Mouse (Mus musculus) liver, adult 2 months (tissue): ENCODE data around the gene Cd28. TPM values are rescaled to one million over a fixed set of nuclear protein-coding genes. Genes with fewer than 3 reads are reported as not detected.

Source experiments
- DNase-seq: peaks from one replicate; pipeline ENCODE4 v3.0.0-alpha.2; 2011; ENCODE audit warnings: low read depth, low spot score; ENCODE audit errors: extremely low read depth
- H3K27ac ChIP-seq: fragments of 200-500 bp; replicated peaks from 2 replicates; pipeline ENCODE4 v1.5.1; 2012; ENCODE audit warnings: low read depth, mild to moderate bottlenecking, control low read depth, inconsistent platforms, low read length; ENCODE audit not compliant: insufficient read depth
- H3K27me3 ChIP-seq: fragments of 200-500 bp; 2 replicates; pipeline ENCODE4 v1.6.1; 2012; ENCODE audit warnings: mild to moderate bottlenecking, moderate library complexity, low read length, inconsistent platforms; ENCODE audit not compliant: control insufficient read depth, insufficient read depth
- H3K36me3 ChIP-seq: fragments of 200-500 bp; 2 replicates; pipeline ENCODE4 v1.6.1; 2012; ENCODE audit warnings: low read length, inconsistent platforms; ENCODE audit not compliant: control insufficient read depth, insufficient read depth
- H3K4me1 ChIP-seq: fragments of 200-500 bp; 2 replicates; pipeline ENCODE4 v1.6.1; 2011; ENCODE audit warnings: low read length; ENCODE audit not compliant: control insufficient read depth, insufficient read depth
- H3K4me3 ChIP-seq: fragments of 200-500 bp; 2 replicates; pipeline ENCODE4 v1.5.1; 2011; ENCODE audit warnings: low read depth, mild to moderate bottlenecking, control low read depth, low read length, moderate library complexity; ENCODE audit not compliant: insufficient read depth
- H3K79me2 ChIP-seq: fragments of 200-500 bp; 2 replicates; pipeline ENCODE4 v1.6.1; 2012; ENCODE audit warnings: inconsistent platforms, mild to moderate bottlenecking, low read length, moderate library complexity; ENCODE audit not compliant: control insufficient read depth, insufficient read depth
- H3K9ac ChIP-seq: fragments of 200-500 bp; 2 replicates; pipeline ENCODE4 v1.6.1; 2012; ENCODE audit warnings: low read depth, mild to moderate bottlenecking, control low read depth, inconsistent platforms, low read length
- CTCF ChIP-seq: fragments of 200-500 bp; IDR thresholded peaks from 2 replicates; pipeline ENCODE4 v1.5.1; 2011; ENCODE audit warnings: low read depth, low read length, control low read depth
- POLR2A ChIP-seq: fragments of 200-500 bp; IDR thresholded peaks from 2 replicates; pipeline ENCODE4 v1.6.1; 2011; ENCODE audit warnings: low read length, control low read depth; ENCODE audit not compliant: insufficient read depth; ENCODE audit errors: extremely low read depth
- WGBS: fragments of 180-500 bp; shearing (Covaris S2); methylation state at CpG from one replicate; pipeline ENCODE4 v1.1.7; 2018; 5-methylcytosine and 5-hydroxymethylcytosine counted together
- polyA plus RNA-seq: library from polyadenylated mRNA; depleted of rRNA; stranded (reverse); fragments of >200 nt; gene quantifications from 2 replicates; pipeline ENCODE4 v1.2.3, GENCODE M21; 2012
- total RNA-seq: library from RNA; depleted of rRNA; stranded (reverse); fragments of >200 nt; gene quantifications from 2 replicates; pipeline ENCODE4 v1.2.3, GENCODE M21; 2014

Cd28 gene
- total and polyA plus RNA-seq, 2 experiments, result 0.06 to 0.28 TPM

- TF ChIP-seq CTCF (no peak), POLR2A (no peak)
- no peak overlapping the region for H3K9ac ChIP-seq
- 94% methylated on average over 2 of the region's 2 CpGs for WGBS
Measured at GRCm38 (mm10) chr1:60731940-60732339, 15.3 kb downstream of the Cd28 start.

GRCm38 (mm10) chr1:60735072-60735907 is 18.7 kb downstream of the Cd28 start:
- Histone ChIP-seq H3K27ac (peak overlapping the region; percentile 54), H3K9ac (no peak overlapping the region), H3K4me3 (no peak overlapping the region), H3K4me1 (no peaks in the 10 kb centered on the region), H3K36me3 (no peaks in the 10 kb centered on the region), H3K79me2 (no peaks in the 10 kb centered on the region), H3K27me3 (no peaks in the 10 kb centered on the region)
- TF ChIP-seq POLR2A (no peak), CTCF (no peak)
- peak; percentile 60 for DNase-seq
- WGBS, result 70% methylated on average over 12 of the region's 12 CpGs

More at GRCm38 (mm10) chr1:60731940-60732339, 15.3 kb downstream of the Cd28 start:
- Histone ChIP-seq H3K79me2 (no peaks in the 10 kb centered on the region), H3K27me3 (no peaks in the 10 kb centered on the region), H3K4me1 (no peaks in the 10 kb centered on the region), H3K27ac (no peak overlapping the region), H3K4me3 (no peak overlapping the region), H3K36me3 (no peaks in the 10 kb centered on the region)
- no peak for DNase-seq

- H3K27ac ChIP-seq, result peak overlapping the region; percentile 54
- H3K4me3 ChIP-seq, result no peak overlapping the region
- WGBS, result 76% methylated on average over 7 of the region's 7 CpGs
- H3K79me2 ChIP-seq, result no peaks in the 10 kb centered on the region
- DNase-seq, result no peak
- H3K9ac ChIP-seq, result no peak overlapping the region
- H3K4me1 ChIP-seq, result no peaks in the 10 kb centered on the region
- no peak for TF ChIP-seq CTCF
- no peak for TF ChIP-seq POLR2A
- no peaks in the 10 kb centered on the region for H3K27me3 ChIP-seq
- no peaks in the 10 kb centered on the region for H3K36me3 ChIP-seq
Measured at GRCm38 (mm10) chr1:60735908-60736280, 19.3 kb downstream of the Cd28 start.

- no peaks in the 10 kb centered on the region for H3K36me3 ChIP-seq
Measured at GRCm38 (mm10) chr1:60744266-60744665, 27.7 kb downstream of the Cd28 start.

GRCm38 (mm10) chr1:60745664-60746063 is 29.1 kb downstream of the Cd28 start:
- Histone ChIP-seq H3K79me2 (no peaks in the 10 kb centered on the region), H3K4me1 (peaks cover 2% of the 10 kb centered on the region; the same call in 1 of the 2 replicates), H3K4me3 (no peak overlapping the region), H3K27me3 (no peaks in the 10 kb centered on the region), H3K36me3 (no peaks in the 10 kb centered on the region), H3K9ac (no peak overlapping the region), H3K27ac (no peak overlapping the region; the same call in 1 of the 2 replicates)
- WGBS, result 85% methylated on average over 7 of the region's 7 CpGs
- no peak for DNase-seq
- TF ChIP-seq POLR2A (no peak), CTCF (no peak)

More at GRCm38 (mm10) chr1:60744266-60744665, 27.7 kb downstream of the Cd28 start:
- no peak overlapping the region for H3K9ac ChIP-seq
- no peaks in the 10 kb centered on the region for H3K79me2 ChIP-seq
- no peak overlapping the region for H3K27ac ChIP-seq
- no peak overlapping the region for H3K4me3 ChIP-seq
- no peak for TF ChIP-seq POLR2A
- no peak for TF ChIP-seq CTCF
- H3K4me1 ChIP-seq, result peaks cover 2% of the 10 kb centered on the region; the same call in 1 of the 2 replicates
- H3K27me3 ChIP-seq, result no peaks in the 10 kb centered on the region
- WGBS, result 78% methylated on average over 1 of the region's 1 CpGs
- DNase-seq, result no peak

GRCm38 (mm10) chr1:60746153-60746552 is 29.6 kb downstream of the Cd28 start:
- no peak overlapping the region for H3K9ac ChIP-seq
- TF ChIP-seq POLR2A (no peak), CTCF (no peak)
- peaks cover 2% of the 10 kb centered on the region; the same call in 1 of the 2 replicates for H3K4me1 ChIP-seq
- WGBS, result 87% methylated on average over 2 of the region's 2 CpGs
- H3K27me3 ChIP-seq, result no peaks in the 10 kb centered on the region
- H3K36me3 ChIP-seq, result no peaks in the 10 kb centered on the region
- no peak overlapping the region for H3K4me3 ChIP-seq
- no peak overlapping the region for H3K27ac ChIP-seq
- no peaks in the 10 kb centered on the region for H3K79me2 ChIP-seq
- no peak for DNase-seq
